Mouse (Mus musculus) CH12.LX (cell line): ENCODE measurements around the gene Gpr141. TPM values are rescaled to one million over a fixed set of nuclear protein-coding genes. Genes with fewer than 3 reads are reported as not detected.

ENCODE experiments used
- DNase-seq: peaks from one replicate; pipeline ENCODE4 v3.0.0-alpha.2; 2013; ENCODE audit errors: extremely low read depth
- H3K27ac ChIP-seq: 2 replicates; pipeline ENCODE4 v1.5.1; 2012; ENCODE audit warnings: low read depth, mild to moderate bottlenecking, control low read depth, moderate library complexity; ENCODE audit not compliant: insufficient read depth
- H3K27me3 ChIP-seq: replicated peaks from 2 replicates; pipeline ENCODE3; 2012; ENCODE audit warnings: inconsistent platforms
- H3K36me3 ChIP-seq, 2 experiments: replicated peaks in 1 of 2; 2 replicates each; pipeline versions ENCODE3 to v1.6.1; 2012; ENCODE audit warnings: inconsistent platforms in 1 of 2, low read length in 1 of 2, mild to moderate bottlenecking in 1 of 2, mixed read lengths in 1 of 2, moderate library complexity in 1 of 2; ENCODE audit not compliant: control insufficient read depth in 1 of 2, insufficient read depth in 1 of 2
- H3K4me1 ChIP-seq, 2 experiments: 2 replicates each; pipeline ENCODE4 v1.6.1; 2012; ENCODE audit warnings: inconsistent platforms in 1 of 2, moderate library complexity in 1 of 2; ENCODE audit not compliant: insufficient read depth in 2 of 2, control insufficient read depth in 1 of 2
- H3K4me2 ChIP-seq: 2 replicates; pipeline ENCODE4 v1.6.1; 2012; ENCODE audit warnings: low read depth, mild to moderate bottlenecking, control low read depth; ENCODE audit not compliant: poor library complexity, insufficient read depth, severe bottlenecking
- H3K4me3 ChIP-seq, 3 experiments: fragments of 150-350 bp in 1 of 3; sonication (generic) in 1 of 3; replicated peaks in 1 of 3; 2 replicates each; pipeline versions ENCODE3 to v1.5.1; 2011 to 2012; ENCODE audit warnings: low read depth in 2 of 3, low read length in 2 of 3, mild to moderate bottlenecking in 2 of 3, moderate library complexity in 2 of 3, control low read depth in 1 of 3, improper control_type of control experiment in 1 of 3, inconsistent platforms in 1 of 3, mixed read lengths in 1 of 3; ENCODE audit not compliant: poor library complexity in 1 of 3
- H3K79me2 ChIP-seq: replicated peaks from 2 replicates; pipeline ENCODE4 v1.6.1; 2012; ENCODE audit warnings: mild to moderate bottlenecking, moderate library complexity; ENCODE audit not compliant: control insufficient read depth, poor library complexity, insufficient read depth, severe bottlenecking; ENCODE audit errors: extremely low read depth
- H3K9ac ChIP-seq: 2 replicates; pipeline ENCODE4 v1.6.1; 2012; ENCODE audit warnings: low read depth, mild to moderate bottlenecking, control low read depth, moderate library complexity; ENCODE audit not compliant: insufficient read depth
- H3K9me3 ChIP-seq: replicated peaks from 2 replicates; pipeline ENCODE3; 2012; ENCODE audit warnings: low read length, inconsistent platforms, mixed read lengths
- BHLHE40 ChIP-seq: IDR thresholded peaks from 2 replicates; pipeline ENCODE4 v1.6.1; 2011; ENCODE audit warnings: mild to moderate bottlenecking, low read depth, low read length, improper control_type of control experiment
- CHD1 ChIP-seq: IDR thresholded peaks from 2 replicates; pipeline ENCODE4 v1.6.1; 2012; ENCODE audit warnings: low read depth, low read length, improper control_type of control experiment, inconsistent platforms
- E2F4 ChIP-seq: IDR thresholded peaks from 2 replicates; pipeline ENCODE4 v1.6.1; 2011; ENCODE audit warnings: low read depth, low read length, improper control_type of control experiment; ENCODE audit not compliant: insufficient replicate concordance
- ELF1 ChIP-seq: IDR thresholded peaks from 2 replicates; pipeline ENCODE4 v1.6.1; 2014; ENCODE audit warnings: low read depth, mild to moderate bottlenecking, inconsistent platforms, low read length, improper control_type of control experiment
- EP300 ChIP-seq: IDR thresholded peaks from 2 replicates; pipeline ENCODE4 v1.6.1; 2011; ENCODE audit warnings: low read length, improper control_type of control experiment
- GABPA ChIP-seq: IDR thresholded peaks from 2 replicates; pipeline ENCODE4 v1.6.1; 2012; ENCODE audit warnings: low read depth, low read length, improper control_type of control experiment, inconsistent platforms; ENCODE audit not compliant: insufficient replicate concordance
- HCFC1 ChIP-seq: IDR thresholded peaks from 2 replicates; pipeline ENCODE4 v1.6.1; 2012; ENCODE audit warnings: low read depth, mild to moderate bottlenecking, inconsistent platforms, low read length, improper control_type of control experiment
- IRF4 ChIP-seq: IDR thresholded peaks from 2 replicates; pipeline ENCODE4 v1.6.1; 2014; ENCODE audit warnings: low read depth, mild to moderate bottlenecking, inconsistent platforms, low read length, improper control_type of control experiment
- JUND ChIP-seq: conservative IDR thresholded peaks from 2 replicates; pipeline ENCODE4 v1.6.1; 2011; ENCODE audit warnings: low read depth, low read length, improper control_type of control experiment
- MAX ChIP-seq: IDR thresholded peaks from 2 replicates; pipeline ENCODE4 v1.6.1; 2011; ENCODE audit warnings: low read length, improper control_type of control experiment
- MAZ ChIP-seq: IDR thresholded peaks from 2 replicates; pipeline ENCODE4 v1.6.1; 2012; ENCODE audit warnings: low read depth, mild to moderate bottlenecking, inconsistent platforms, low read length, improper control_type of control experiment, moderate library complexity
- MXI1 ChIP-seq: IDR thresholded peaks from 2 replicates; pipeline ENCODE4 v1.6.1; 2011; ENCODE audit warnings: mild to moderate bottlenecking, low read depth, low read length, improper control_type of control experiment
- MYC ChIP-seq: IDR thresholded peaks from 2 replicates; pipeline ENCODE4 v1.6.1; 2011; ENCODE audit warnings: low read depth, mild to moderate bottlenecking, improper control_type of control experiment, low read length
- NELFE ChIP-seq: IDR thresholded peaks from 2 replicates; pipeline ENCODE4 v1.6.1; 2011; ENCODE audit warnings: low read depth, low read length, improper control_type of control experiment
- NRF1 ChIP-seq: IDR thresholded peaks from 2 replicates; pipeline ENCODE4 v1.6.1; 2014; ENCODE audit warnings: low read depth, mild to moderate bottlenecking, inconsistent platforms, low read length, improper control_type of control experiment, moderate library complexity
- POLR2A ChIP-seq: IDR thresholded peaks from 2 replicates; pipeline ENCODE4 v1.6.1; 2011; ENCODE audit warnings: low read depth, mild to moderate bottlenecking, improper control_type of control experiment, low read length
- RAD21 ChIP-seq: IDR thresholded peaks from 2 replicates; pipeline ENCODE4 v1.6.1; 2011; ENCODE audit warnings: low read depth, mild to moderate bottlenecking, low read length, improper control_type of control experiment, moderate library complexity
- RCOR1 ChIP-seq: conservative IDR thresholded peaks from 2 replicates; pipeline ENCODE4 v1.6.1; 2012; ENCODE audit warnings: low read depth, mild to moderate bottlenecking, inconsistent platforms, low read length, improper control_type of control experiment
- SMC3 ChIP-seq: IDR thresholded peaks from 2 replicates; pipeline ENCODE4 v1.6.1; 2011; ENCODE audit warnings: low read depth, low read length, improper control_type of control experiment
- USF1 ChIP-seq: IDR thresholded peaks from 2 replicates; pipeline ENCODE4 v1.6.1; 2014; ENCODE audit warnings: low read depth, mild to moderate bottlenecking, inconsistent platforms, low read length, improper control_type of control experiment
- USF2 ChIP-seq: conservative IDR thresholded peaks from 2 replicates; pipeline ENCODE4 v1.6.1; 2011; ENCODE audit warnings: low read depth, low read length, improper control_type of control experiment
- ZKSCAN1 ChIP-seq: IDR thresholded peaks from 2 replicates; pipeline ENCODE4 v1.6.1; 2012; ENCODE audit warnings: low read depth, inconsistent platforms, low read length, improper control_type of control experiment, borderline replicate concordance
- dilution Hi-C: fragments of 300-500 bp; cut with MboI; formaldehyde crosslinking; loops from 2 replicates; pipeline ENCODE4 v1.14.3; 2020; ENCODE audit warnings: low sequenced_read_pairs; ENCODE audit not compliant: extremely low pct_unique_long_range_greater_than_20kb, extremely low pct_ligation_motif_present
- in situ Hi-C: fragments of 300-500 bp; cut with MboI; formaldehyde crosslinking; loops from 3 replicates; pipeline ENCODE4 v1.14.3; 2019; ENCODE audit warnings: low sequenced_read_pairs, low pct_ligation_motif_present, low pct_unique_long_range_greater_than_20kb, mixed read lengths
- polyA plus RNA-seq: library from polyadenylated mRNA; unstranded; fragments of >175 nt; gene quantifications from 2 replicates; pipeline ENCODE4 v1.2.1, GENCODE M21; 2012; ENCODE audit warnings: low read depth; ENCODE audit not compliant: insufficient read length
- total RNA-seq, 2 experiments: library from RNA; depleted of rRNA; stranded (reverse); fragments of 300-350 nt in 1 of 2; fragments of >200 nt in 1 of 2; gene quantifications; 2 replicates each; pipeline ENCODE4 v1.2.3; 2012 to 2014

The Gpr141 gene
- total RNA-seq (2012; rRNA removed), result 0.17 TPM in 2 replicates
- total RNA-seq (2014; rRNA removed), result 0.88 and 1.6 TPM in 2 replicates
- polyA plus RNA-seq, result 0.37 and 0.60 TPM in 2 replicates

GRCm38 (mm10) chr13:19824071-19824470, at the start of gene Gpr141:
Gpr141 (minus strand) TSS chr13:19824257.
- Histone ChIP-seq H3K9me3 (no peaks in the 10 kb centered on the region), H3K36me3 (no peaks in the 10 kb centered on the region), H3K27ac (no peak within 1 kb of the TSS), H3K9ac (no peak within 1 kb of the TSS), H3K4me2 (no peak within 1 kb of the TSS), H3K4me3 (no peak within 1 kb of the TSS), H3K79me2 (no peaks in the 10 kb centered on the region), H3K4me1 (peaks cover 2 to 15% of the 10 kb centered on the region in 2 experiments), H3K27me3 (no peaks in the 10 kb centered on the region)
- dilution Hi-C loops (no loop called here), in situ Hi-C loops (no loop called here)
- TF ChIP-seq MXI1, result no peak
- no peak for TF ChIP-seq MAZ
- TF ChIP-seq JUND, result no peak
- TF ChIP-seq RCOR1, result no peak
- no peak for TF ChIP-seq BHLHE40
- no peak for TF ChIP-seq POLR2A
- no peak for TF ChIP-seq IRF4
- no peak for TF ChIP-seq ELF1
- TF ChIP-seq USF1, result no peak
- TF ChIP-seq CHD1, result no peak
- no peak for TF ChIP-seq USF2
- TF ChIP-seq E2F4, result no peak
- DNase-seq, result no peak

- Histone ChIP-seq H3K4me3 (no peak overlapping the region), H3K79me2 (no peaks in the 10 kb centered on the region), H3K9ac (no peak overlapping the region), H3K36me3 (no peaks in the 10 kb centered on the region), H3K4me2 (no peak overlapping the region), H3K9me3 (no peaks in the 10 kb centered on the region), H3K27ac (no peak overlapping the region), H3K4me1 (no peaks in the 10 kb centered on the region), H3K27me3 (no peaks in the 10 kb centered on the region)
- no peak for DNase-seq
- no peak for TF ChIP-seq RAD21
- in situ Hi-C loops, result no loop called here
- dilution Hi-C loops, result no loop called here
Measured at GRCm38 (mm10) chr13:19864241-19864640, 40.2 kb upstream of the Gpr141 start.

GRCm38 (mm10) chr13:19854629-19855333, 30.7 kb upstream of the Gpr141 start:
- no peak overlapping the region for H3K27ac ChIP-seq
- dilution Hi-C loops, result no loop called here

More at GRCm38 (mm10) chr13:19854629-19855333, 30.7 kb upstream of the Gpr141 start:
- peak; percentile 46 for DNase-seq
- in situ Hi-C loops, result no loop called here
- no peak overlapping the region for H3K4me3 ChIP-seq
- no peaks in the 10 kb centered on the region for H3K9me3 ChIP-seq
- peaks cover 4 to 15% of the 10 kb centered on the region in 2 experiments for H3K4me1 ChIP-seq
- H3K36me3 ChIP-seq, result no peaks in the 10 kb centered on the region
- no peaks in the 10 kb centered on the region for H3K79me2 ChIP-seq
- TF ChIP-seq ELF1 (no peak), NRF1 (no peak), MXI1 (0 out of 2 replicates have a peak, but pooled peaks have one; percentile 28), BHLHE40 (0 out of 2 replicates have a peak, but pooled peaks have one; percentile 39), RAD21 (no peak), EP300 (0 out of 2 replicates have a peak, but pooled peaks have one; percentile 28), HCFC1 (no peak), MYC (peak; percentile 39; the same call in 1 of the 2 replicates), NELFE (no peak), GABPA (no peak), CHD1 (no peak), MAX (peak; percentile 73; the same call in 1 of the 2 replicates), SMC3 (no peak), ZKSCAN1 (no peak)
- H3K4me2 ChIP-seq, result no peak overlapping the region
- H3K27me3 ChIP-seq, result no peaks in the 10 kb centered on the region
- H3K9ac ChIP-seq, result no peak overlapping the region
